Mouse (Mus musculus): ENCODE measurements around the gene Vps13c.

Vps13c gene

GRCm38 (mm10) chr9:68022311-68023043, 182.3 kb downstream of the Vps13c start:
- DNase-seq = no peak

- no peak for DNase-seq
Observed at GRCm38 (mm10) chr9:68028631-68029030, 188.4 kb downstream of the Vps13c start.

- no peak for DNase-seq
Observed at GRCm38 (mm10) chr9:68033771-68034170, 193.6 kb downstream of the Vps13c start.

Data from cerebellum, postnatal 25 days (tissue).